Mouse (Mus musculus) brain, embryonic 14.5 days (tissue): ENCODE measurements around the gene Cilp. TPM values are rescaled to one million over a fixed set of nuclear protein-coding genes. Genes with fewer than 3 reads are reported as not detected.

Source experiments
- DNase-seq: peaks from one replicate; pipeline ENCODE4 v3.0.0-alpha.2; 2011; ENCODE audit warnings: low read depth
- CTCF ChIP-seq: fragments of 200-500 bp; IDR thresholded peaks from 2 replicates; pipeline ENCODE4 v1.5.1; 2012; ENCODE audit warnings: inconsistent platforms, mild to moderate bottlenecking, moderate library complexity, borderline replicate concordance; ENCODE audit not compliant: insufficient read depth, insufficient read length; ENCODE audit errors: extremely low read depth
- POLR2A ChIP-seq: fragments of 200-500 bp; IDR thresholded peaks from 2 replicates; pipeline ENCODE4 v1.6.1; 2012; ENCODE audit warnings: mild to moderate bottlenecking, inconsistent platforms, borderline replicate concordance; ENCODE audit not compliant: poor library complexity, insufficient read depth, insufficient read length, severe bottlenecking; ENCODE audit errors: extremely low read depth
- polyA plus RNA-seq: library from polyadenylated mRNA; depleted of rRNA; stranded (reverse); fragments of >200 nt; gene quantifications from 2 replicates; pipeline ENCODE4 v1.2.3, GENCODE M21; 2012

Cilp gene
- polyA plus RNA-seq, 1 experiment: 0.31 TPM

- no peak for DNase-seq
- TF ChIP-seq CTCF (no peak), POLR2A (no peak)
Measured at GRCm38 (mm10) chr9:65237616-65238015, 27.4 kb upstream of the Cilp start.

- TF ChIP-seq CTCF (no peak), POLR2A (no peak)
- no peak for DNase-seq
Measured at GRCm38 (mm10) chr9:65238191-65238760, 26.7 kb upstream of the Cilp start.

- TF ChIP-seq POLR2A (no peak), CTCF (no peak)
- DNase-seq: no peak
Measured at GRCm38 (mm10) chr9:65239176-65239575, 25.8 kb upstream of the Cilp start.

GRCm38 (mm10) chr9:65239731-65240130 is 25.2 kb upstream of the Cilp start:
- DNase-seq: no peak
- TF ChIP-seq CTCF (no peak), POLR2A (no peak)

- no peak for DNase-seq
- TF ChIP-seq POLR2A (no peak), CTCF (no peak)
Measured at GRCm38 (mm10) chr9:65240587-65240986, 24.4 kb upstream of the Cilp start.

GRCm38 (mm10) chr9:65241973-65242372 is 23.0 kb upstream of the Cilp start:
- no peak for DNase-seq
- TF ChIP-seq POLR2A (no peak), CTCF (no peak)

GRCm38 (mm10) chr9:65243249-65243648 is 21.7 kb upstream of the Cilp start:
- no peak for DNase-seq
- TF ChIP-seq POLR2A (no peak), CTCF (no peak)

GRCm38 (mm10) chr9:65244036-65244806 is 20.8 kb upstream of the Cilp start:
- DNase-seq: no peak

GRCm38 (mm10) chr9:65247502-65248376 is 17.2 kb upstream of the Cilp start:
- DNase-seq: no peak
- no peak for TF ChIP-seq POLR2A
- TF ChIP-seq CTCF: no peak

More at GRCm38 (mm10) chr9:65244036-65244806, 20.8 kb upstream of the Cilp start:
- TF ChIP-seq POLR2A (no peak), CTCF (no peak)

GRCm38 (mm10) chr9:65248377-65248690 is 16.6 kb upstream of the Cilp start:
- DNase-seq: no peak
- no peak for TF ChIP-seq POLR2A
- TF ChIP-seq CTCF: no peak

- TF ChIP-seq CTCF (no peak), POLR2A (no peak)
- no peak for DNase-seq
Measured at GRCm38 (mm10) chr9:65252026-65252425, 13.0 kb upstream of the Cilp start.

- TF ChIP-seq POLR2A: no peak
- TF ChIP-seq CTCF: no peak
- no peak for DNase-seq
Measured at GRCm38 (mm10) chr9:65255906-65256600, 8.9 kb upstream of the Cilp start.
